Mouse (Mus musculus) lung, postnatal 0 days (tissue): ENCODE measurements around the gene Smg6. TPM values are rescaled to one million over a fixed set of nuclear protein-coding genes. Genes with fewer than 3 reads are reported as not detected.

Experiments used
- ATAC-seq: fragments of 200-750 bp; cut with Nextera tagmentation; 2 replicates; pipeline ENCODE4 v1.8.0; 2017; ENCODE audit warnings: moderate library complexity
- DNase-seq: peaks from one replicate; pipeline ENCODE4 v3.0.0-alpha.2; 2016; ENCODE audit warnings: low spot score
- H3K27ac ChIP-seq: fragments of 300-500 bp; sonication (generic); 2 replicates; pipeline ENCODE4 v1.5.1; 2014; ENCODE audit warnings: antibody characterized with exemption, mild to moderate bottlenecking, low read length, mixed read lengths
- H3K27me3 ChIP-seq: fragments of 300-500 bp; sonication (generic); replicated peaks from 2 replicates; pipeline ENCODE4 v1.6.1; 2014; ENCODE audit warnings: low read length, mixed read lengths; ENCODE audit not compliant: insufficient read depth
- H3K36me3 ChIP-seq: fragments of 300-500 bp; sonication (generic); 2 replicates; pipeline ENCODE4 v1.6.1; 2014; ENCODE audit warnings: low read length, mixed read lengths; ENCODE audit not compliant: insufficient read depth
- H3K4me1 ChIP-seq: fragments of 300-500 bp; sonication (generic); 2 replicates; pipeline ENCODE4 v1.6.1; 2014; ENCODE audit warnings: antibody characterized with exemption, low read depth, low read length, mixed read lengths; ENCODE audit not compliant: insufficient read depth
- H3K4me2 ChIP-seq: fragments of 300-500 bp; sonication (generic); replicated peaks from 2 replicates; pipeline ENCODE4 v1.6.1; 2014; ENCODE audit warnings: low read depth, mild to moderate bottlenecking, low read length, moderate library complexity, mixed read lengths
- H3K4me3 ChIP-seq: fragments of 300-500 bp; sonication (generic); 2 replicates; pipeline ENCODE4 v1.5.1; 2014; ENCODE audit warnings: low read depth, low read length
- H3K9ac ChIP-seq: fragments of 300-500 bp; sonication (generic); replicated peaks from 2 replicates; pipeline ENCODE4 v1.6.1; 2014; ENCODE audit warnings: low read depth, mild to moderate bottlenecking
- H3K9me3 ChIP-seq: fragments of 300-500 bp; sonication (generic); 2 replicates; pipeline ENCODE4 v1.6.1; 2016; ENCODE audit warnings: low read length, mixed read lengths
- CTCF ChIP-seq: IDR thresholded peaks from 2 replicates; pipeline ENCODE4 v1.5.1; 2016; ENCODE audit warnings: antibody characterized with exemption, mild to moderate bottlenecking
- EP300 ChIP-seq: IDR thresholded peaks from 2 replicates; pipeline ENCODE4 v1.6.1; 2016; ENCODE audit warnings: antibody characterized with exemption, mild to moderate bottlenecking, control low read depth
- WGBS: fragments of 180-500 bp; shearing (Covaris S2); extraction: QIAGEN DNeasy Blood & Tissue Kit; methylation state at CpG from one replicate; pipeline ENCODE4 v1.1.7; 2014; 5-methylcytosine and 5-hydroxymethylcytosine counted together
- polyA plus RNA-seq: library from polyadenylated mRNA; unstranded; fragments of >200 nt; fragmentation: Nextera tagmentation; extraction: Ambion mirVana; gene quantifications from 2 replicates; pipeline ENCODE4 v1.2.1, GENCODE M21; 2015

The Smg6 gene
- polyA plus RNA-seq, 1 experiment from 2014 or later: 9.9 TPM

DNA sequence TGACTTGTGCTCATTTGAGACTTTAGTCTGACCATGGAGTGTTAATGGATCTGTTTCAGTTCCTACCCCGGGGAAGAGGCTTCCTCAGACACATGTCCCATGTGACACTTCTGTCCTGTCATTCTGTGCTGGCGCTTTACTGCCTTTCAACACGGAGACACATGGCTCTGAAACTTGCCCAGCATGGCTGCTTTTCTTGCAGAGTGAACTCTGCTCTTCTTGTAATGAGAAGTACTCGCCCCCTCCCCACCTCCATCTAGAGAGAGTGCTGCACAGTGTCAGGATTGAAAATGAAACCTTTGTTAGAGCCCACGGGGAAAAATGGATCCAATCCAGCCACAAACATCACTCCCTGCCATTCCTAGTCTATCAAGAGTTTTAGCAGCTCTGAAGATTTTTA is 62.5 kb downstream of the Smg6 start:
- peaks cover 6% of the 10 kb centered on the region; the same call in 1 of the 2 replicates for H3K4me1 ChIP-seq
- H3K36me3 ChIP-seq: no peaks in the 10 kb centered on the region; the same call in 1 of the 2 replicates
- no peak overlapping the region for H3K4me3 ChIP-seq
- no peak for TF ChIP-seq CTCF
- TF ChIP-seq EP300: no peak
- H3K4me2 ChIP-seq: no peak overlapping the region; the same call in 1 of the 2 replicates
- no peak for ATAC-seq
- 37% methylated on average over 5 of the region's 5 CpGs for WGBS
- H3K27ac ChIP-seq: 0 out of 2 replicates have a peak overlapping the region, but pooled peaks have one; percentile 21
- DNase-seq: peak; percentile 29
- H3K9me3 ChIP-seq: no peaks in the 10 kb centered on the region
- H3K27me3 ChIP-seq: no peaks in the 10 kb centered on the region
- H3K9ac ChIP-seq: no peak overlapping the region

DNA sequence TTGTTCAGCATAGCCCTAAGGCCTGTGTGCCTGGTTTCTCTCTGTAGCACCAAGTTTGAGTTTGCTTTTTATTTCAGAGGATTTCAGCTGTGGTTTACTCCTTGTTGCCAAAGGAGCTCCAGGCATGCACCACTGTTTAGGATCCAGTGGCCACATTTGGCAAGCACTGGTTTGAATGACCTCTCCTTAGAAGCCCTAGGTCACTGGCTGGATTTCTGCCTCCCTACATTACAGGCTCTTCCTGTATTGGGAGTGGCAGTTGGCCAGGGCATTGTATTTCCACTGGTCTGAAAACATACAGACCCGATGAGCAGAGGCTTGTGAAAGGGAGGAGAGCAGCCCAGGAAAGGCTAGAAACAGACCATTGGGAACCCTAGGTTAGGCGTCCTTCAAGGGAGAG is 63.4 kb downstream of the Smg6 start:
- peak; percentile 12 for DNase-seq
- no peaks in the 10 kb centered on the region for H3K36me3 ChIP-seq
- no peak for ATAC-seq
- TF ChIP-seq CTCF (no peak), EP300 (no peak)
- H3K9me3 ChIP-seq: no peaks in the 10 kb centered on the region
- no peaks in the 10 kb centered on the region for H3K27me3 ChIP-seq
- H3K4me2 ChIP-seq: no peak overlapping the region
- peaks cover 6% of the 10 kb centered on the region; the same call in 1 of the 2 replicates for H3K4me1 ChIP-seq
- H3K27ac ChIP-seq: peak overlapping the region; percentile 2; the same call in 1 of the 2 replicates
- 48% methylated on average over 2 of the region's 2 CpGs for WGBS
- no peak overlapping the region for H3K4me3 ChIP-seq
- H3K9ac ChIP-seq: no peak overlapping the region

DNA sequence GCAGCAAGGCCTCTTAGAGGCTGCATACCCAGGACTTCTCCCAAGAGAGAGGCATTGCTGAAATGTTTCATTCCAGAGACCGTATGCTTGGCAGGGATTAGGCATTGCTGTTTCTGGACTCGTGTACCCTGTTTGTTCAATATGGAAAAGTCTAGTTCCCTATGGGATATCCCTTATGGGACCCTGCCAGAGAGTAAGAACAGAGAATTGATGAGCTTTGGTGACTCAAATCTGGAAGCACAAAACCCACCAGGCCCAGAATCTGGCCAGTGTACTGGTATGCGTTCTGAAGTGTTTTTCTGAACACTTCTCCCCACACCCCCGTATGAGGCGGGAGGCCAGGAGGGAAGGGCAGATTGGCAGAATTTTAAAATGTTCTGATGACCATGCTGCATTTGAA is 64.9 kb downstream of the Smg6 start:
- no peak overlapping the region for H3K4me3 ChIP-seq
- no peak overlapping the region for H3K4me2 ChIP-seq
- 45% methylated on average over 5 of the region's 5 CpGs for WGBS
- no peaks in the 10 kb centered on the region for H3K9me3 ChIP-seq
- H3K27me3 ChIP-seq: no peaks in the 10 kb centered on the region
- H3K36me3 ChIP-seq: no peaks in the 10 kb centered on the region
- H3K9ac ChIP-seq: no peak overlapping the region
- DNase-seq (peak; percentile 9), ATAC-seq (peak; percentile 53)
- peak overlapping the region; percentile 48 for H3K27ac ChIP-seq
- H3K4me1 ChIP-seq: peaks cover 6% of the 10 kb centered on the region; the same call in 1 of the 2 replicates
- TF ChIP-seq CTCF (no peak), EP300 (no peak)

DNA sequence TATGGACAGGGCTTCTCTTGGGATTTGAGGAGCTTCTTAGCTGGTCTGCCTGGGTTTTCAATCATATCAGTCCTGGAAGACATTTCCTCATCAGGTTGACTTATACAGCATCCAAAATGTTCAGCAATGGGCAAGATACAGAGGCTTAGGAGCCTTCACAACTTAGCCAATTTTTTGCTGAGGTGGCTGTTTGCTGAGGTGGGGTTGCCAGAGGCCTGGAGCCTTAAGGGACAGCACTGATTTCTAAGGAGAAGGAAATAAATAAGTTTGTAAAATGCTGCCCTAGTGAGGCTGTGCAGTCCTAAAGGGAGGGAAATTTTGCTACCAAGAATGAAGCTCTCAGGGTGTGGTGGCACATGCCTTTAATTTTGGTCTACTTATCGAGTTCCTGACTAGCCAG is 65.7 kb downstream of the Smg6 start:
- Histone ChIP-seq H3K9me3 (no peaks in the 10 kb centered on the region), H3K4me3 (no peak overlapping the region), H3K4me1 (peaks cover 6% of the 10 kb centered on the region; the same call in 1 of the 2 replicates), H3K27me3 (no peaks in the 10 kb centered on the region), H3K9ac (no peak overlapping the region), H3K27ac (no peak overlapping the region), H3K4me2 (no peak overlapping the region), H3K36me3 (no peaks in the 10 kb centered on the region)
- TF ChIP-seq CTCF (no peak), EP300 (no peak)
- no peak for ATAC-seq
- 74% methylated on average over 1 of the region's 1 CpGs for WGBS
- no peak for DNase-seq

DNA sequence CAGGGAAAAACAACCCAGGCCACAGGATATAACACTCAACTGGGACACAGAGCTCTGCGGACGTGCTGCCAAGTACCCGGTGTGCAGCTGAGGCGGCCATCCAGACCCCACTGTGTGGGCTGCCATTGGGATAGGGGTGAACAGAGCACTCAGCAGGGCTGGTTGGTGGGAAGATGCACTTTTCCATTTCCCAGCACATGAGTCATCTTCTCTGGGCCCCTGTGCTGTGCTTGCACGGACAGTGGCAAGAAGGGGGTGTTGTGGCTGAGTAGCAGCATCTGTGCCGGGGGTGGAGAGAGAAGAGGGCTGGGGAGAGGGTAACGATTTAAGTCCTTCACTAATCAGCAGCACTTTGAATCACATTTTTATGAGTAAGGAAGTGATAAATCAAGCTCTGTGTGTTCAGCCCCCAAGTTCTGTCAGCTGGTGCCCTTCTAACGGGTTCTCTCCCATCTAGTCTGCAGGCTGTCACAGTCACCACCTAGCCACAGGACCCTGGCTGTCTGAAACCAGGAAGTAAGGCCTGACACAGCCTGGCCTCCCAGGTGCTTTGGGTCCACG is 66.9 kb downstream of the Smg6 start:
- DNase-seq: peak; percentile 69
- WGBS: 51% methylated on average over 9 of the region's 9 CpGs
- Histone ChIP-seq H3K27ac (peak overlapping the region; percentile 14; the same call in 1 of the 2 replicates), H3K4me2 (no peak overlapping the region), H3K27me3 (no peaks in the 10 kb centered on the region), H3K4me3 (no peak overlapping the region), H3K36me3 (no peaks in the 10 kb centered on the region), H3K9ac (no peak overlapping the region), H3K4me1 (peaks cover 6% of the 10 kb centered on the region; the same call in 1 of the 2 replicates), H3K9me3 (no peaks in the 10 kb centered on the region)
- TF ChIP-seq CTCF: no peak
- TF ChIP-seq EP300: no peak
- ATAC-seq: peak; percentile 74

DNA sequence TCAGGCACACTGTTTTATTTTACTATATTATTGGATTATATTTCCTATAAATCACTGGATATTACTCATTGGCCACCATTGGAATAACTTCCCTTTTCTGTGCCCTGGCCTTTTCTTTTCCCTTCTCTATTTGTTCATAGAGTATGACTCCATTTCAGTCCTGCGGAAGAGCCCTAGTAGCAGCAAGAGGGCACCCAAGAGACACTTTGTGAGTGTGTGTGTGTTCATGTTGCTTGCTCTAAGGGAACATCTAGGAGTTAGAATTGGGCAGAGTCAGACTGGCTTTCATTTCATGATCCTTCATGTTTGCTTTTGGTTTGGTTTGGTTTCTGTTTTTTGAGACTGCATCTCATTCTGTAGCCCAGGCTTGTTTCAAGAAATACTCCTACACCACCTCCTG is 68.5 kb downstream of the Smg6 start:
- H3K4me1 ChIP-seq: peaks cover 6% of the 10 kb centered on the region; the same call in 1 of the 2 replicates
- no peak overlapping the region for H3K4me3 ChIP-seq
- peak; percentile 60 for TF ChIP-seq CTCF
- no peak for TF ChIP-seq EP300
- H3K4me2 ChIP-seq: no peak overlapping the region
- ATAC-seq (0 out of 2 replicates have a peak, but pooled peaks have one; percentile 34), DNase-seq (peak; percentile 58)
- no peaks in the 10 kb centered on the region for H3K27me3 ChIP-seq
- no peak overlapping the region for H3K27ac ChIP-seq
- WGBS: 62% methylated on average over 1 of the region's 1 CpGs
- no peaks in the 10 kb centered on the region for H3K9me3 ChIP-seq
- no peak overlapping the region for H3K9ac ChIP-seq
- no peaks in the 10 kb centered on the region for H3K36me3 ChIP-seq
